Comparison of ENCODE assay signal across 8 mouse cellular contexts in genomic region chr1:77978696-77979095, GRCm38 (mm10).
DNase-seq lines count a peak whose midpoint lies in the region; ATAC-seq and TF ChIP-seq lines count a peak whose summit lies in the region.

No protein-coding gene starts in this region.

- 5% methylated on average over 7 of the region's 7 CpGs for WGBS in intestine, embryonic 14.5 days
- 6% methylated on average over 7 of the region's 7 CpGs for WGBS in intestine, embryonic 16.5 days
- WGBS in embryonic facial prominence, embryonic 15.5 days: 3% methylated on average over 7 of the region's 7 CpGs
- WGBS in hindbrain, postnatal 0 days: 3% methylated on average over 7 of the region's 7 CpGs

- no peaks in the 10 kb centered on the region for H3K36me3 ChIP-seq in intestine, embryonic 14.5 days (ENCODE audit: control insufficient read depth, insufficient read depth, low read length)
- H3K36me3 ChIP-seq in intestine, embryonic 16.5 days (ENCODE audit: control insufficient read depth, insufficient read depth, low read length): no peaks in the 10 kb centered on the region
- no peaks in the 10 kb centered on the region for H3K36me3 ChIP-seq in embryonic facial prominence, embryonic 15.5 days
- no peaks in the 10 kb centered on the region for H3K36me3 ChIP-seq in hindbrain, postnatal 0 days (ENCODE audit: insufficient read depth, low read length)

- no peak overlapping the region for H3K27ac ChIP-seq in intestine, embryonic 14.5 days (ENCODE audit: low read depth)
- H3K27ac ChIP-seq in intestine, embryonic 16.5 days (ENCODE audit: low read length): no peak overlapping the region
- no peak overlapping the region for H3K27ac ChIP-seq in bone marrow macrophage, adult 2 months (ENCODE audit: insufficient read depth, low read depth, low read length)
- H3K27ac ChIP-seq in embryonic facial prominence, embryonic 15.5 days (replicated peaks): no peak overlapping the region
- no peak overlapping the region for H3K27ac ChIP-seq in hindbrain, postnatal 0 days

- no peaks in the 10 kb centered on the region for H3K9me3 ChIP-seq in intestine, embryonic 14.5 days (ENCODE audit: control insufficient read depth, low read length)
- no peaks in the 10 kb centered on the region for H3K9me3 ChIP-seq in intestine, embryonic 16.5 days (ENCODE audit: control insufficient read depth, low read length)
- H3K9me3 ChIP-seq in embryonic facial prominence, embryonic 15.5 days (replicated peaks): no peaks in the 10 kb centered on the region
- no peaks in the 10 kb centered on the region for H3K9me3 ChIP-seq in hindbrain, postnatal 0 days (ENCODE audit: low read length)

- H3K27me3 ChIP-seq in intestine, embryonic 14.5 days (replicated peaks; ENCODE audit: control insufficient read depth, insufficient read depth, low read length): peaks cover 10% of the 10 kb centered on the region
- no peaks in the 10 kb centered on the region for H3K27me3 ChIP-seq in intestine, embryonic 16.5 days (replicated peaks; ENCODE audit: control insufficient read depth, insufficient read depth, low read length)
- no peaks in the 10 kb centered on the region; the same call in 1 of the 2 replicates for H3K27me3 ChIP-seq in embryonic facial prominence, embryonic 15.5 days
- H3K27me3 ChIP-seq in hindbrain, postnatal 0 days (ENCODE audit: insufficient read depth, low read length): no peaks in the 10 kb centered on the region

- intact Hi-C loops in left cerebral cortex, postnatal 14 days (cut with DNase I): loop anchor here (2.0 to 10.0 kb wide), 3 partner anchors 226 to 476 kb away; no protein-coding TSS in a partner anchor

- no peak for TF ChIP-seq POLR2A in bone marrow macrophage, adult 2 months (IDR thresholded peaks at IDR 0.05; ENCODE audit: borderline replicate concordance, low read depth, low read length)

- H3K4me3 ChIP-seq in intestine, embryonic 14.5 days (ENCODE audit: low read depth, low read length): no peak overlapping the region
- no peak overlapping the region for H3K4me3 ChIP-seq in intestine, embryonic 16.5 days (ENCODE audit: low read length)
- H3K4me3 ChIP-seq in bone marrow macrophage, adult 2 months (ENCODE audit: insufficient read depth, low read length): no peak overlapping the region
- H3K4me3 ChIP-seq in embryonic facial prominence, embryonic 15.5 days (replicated peaks): no peak overlapping the region
- no peak overlapping the region for H3K4me3 ChIP-seq in hindbrain, postnatal 0 days (ENCODE audit: low read length)

- no peak overlapping the region for H3K9ac ChIP-seq in intestine, embryonic 14.5 days (ENCODE audit: low read length)
- no peak overlapping the region for H3K9ac ChIP-seq in intestine, embryonic 16.5 days (ENCODE audit: low read depth, low read length)
- no peak overlapping the region for H3K9ac ChIP-seq in embryonic facial prominence, embryonic 15.5 days
- H3K9ac ChIP-seq in hindbrain, postnatal 0 days (replicated peaks; ENCODE audit: low read length): no peak overlapping the region

- peak; percentile 71 for TF ChIP-seq CTCF in bone marrow macrophage, adult 2 months (IDR thresholded peaks at IDR 0.05; ENCODE audit: low read depth, low read length)
- peak; percentile 88 for TF ChIP-seq CTCF in hindbrain, postnatal 0 days (IDR thresholded peaks at IDR 0.05; ENCODE audit: low read depth)

- peak; percentile 80 for DNase-seq in intestine, embryonic 14.5 days (ENCODE audit: low spot score)
- DNase-seq in hindbrain, postnatal 0 days (ENCODE audit: low spot score): peak; percentile 92
- DNase-seq in left cerebral cortex, postnatal 14 days (ENCODE audit: low spot score in 2 of 2): peak; percentile 87 to 88
- peak; percentile 12 for DNase-seq in naive thymus-derived CD4-positive, alpha-beta T cell, adult 2 months (ENCODE audit: low read depth)
- peak; percentile 40 for DNase-seq in testis, postnatal 14 days (ENCODE audit: low spot score)

- ATAC-seq in intestine, embryonic 14.5 days (replicated peaks; ENCODE audit: low FRiP score, low TSS enrichment, low read depth): no peak
- ATAC-seq in intestine, embryonic 16.5 days: no peak; the same call in 1 of the 2 replicates
- ATAC-seq in embryonic facial prominence, embryonic 15.5 days (ENCODE audit: insufficient number of reproducible peaks, low FRiP score, low TSS enrichment, low read depth): peak; percentile 43; the same call in 1 of the 2 replicates
- ATAC-seq in hindbrain, postnatal 0 days: peak; percentile 78

- H3K4me1 ChIP-seq in intestine, embryonic 14.5 days (replicated peaks; ENCODE audit: control insufficient read depth, insufficient read depth, low read length): no peaks in the 10 kb centered on the region
- no peaks in the 10 kb centered on the region for H3K4me1 ChIP-seq in intestine, embryonic 16.5 days (ENCODE audit: control insufficient read depth, insufficient read depth, low read length)
- no peaks in the 10 kb centered on the region for H3K4me1 ChIP-seq in bone marrow macrophage, adult 2 months (ENCODE audit: control insufficient read depth, insufficient read depth, low read length)
- H3K4me1 ChIP-seq in embryonic facial prominence, embryonic 15.5 days: 0 out of 2 replicates have a peak, but pooled peaks cover 19% of the 10 kb centered on the region
- H3K4me1 ChIP-seq in hindbrain, postnatal 0 days (ENCODE audit: insufficient read depth, low read length): no peaks in the 10 kb centered on the region

- no peak overlapping the region for H3K4me2 ChIP-seq in intestine, embryonic 14.5 days (ENCODE audit: low read length)
- no peak overlapping the region for H3K4me2 ChIP-seq in intestine, embryonic 16.5 days (ENCODE audit: low read depth, low read length)
- H3K4me2 ChIP-seq in embryonic facial prominence, embryonic 15.5 days (replicated peaks): no peak overlapping the region
- H3K4me2 ChIP-seq in hindbrain, postnatal 0 days (ENCODE audit: low read depth, low read length): no peak overlapping the region

Comparison
In these comparisons a context has a peak if more than half of its experiments do, and no peak if none do; other contexts are left out.
1. ATAC-seq: peak in embryonic facial prominence, embryonic 15.5 days (single experiment) and hindbrain, postnatal 0 days (single experiment); none in intestine, embryonic 14.5 days (single experiment) and intestine, embryonic 16.5 days (single experiment).
2. DNase-seq: peak in every context shown above with its lines; median percentile 92 in hindbrain, postnatal 0 days; 88 in left cerebral cortex, postnatal 14 days; 80 in intestine, embryonic 14.5 days; 40 in testis, postnatal 14 days; 12 in naive thymus-derived CD4-positive, alpha-beta T cell, adult 2 months.